Mouse (Mus musculus) cerebellum, adult 9-11 months (tissue): Measurements from ENCODE around the gene Afap1l2.

Experiments
- DNase-seq: peaks from one replicate; pipeline ENCODE4 v3.0.0; 2022

Gene Afap1l2

DNA sequence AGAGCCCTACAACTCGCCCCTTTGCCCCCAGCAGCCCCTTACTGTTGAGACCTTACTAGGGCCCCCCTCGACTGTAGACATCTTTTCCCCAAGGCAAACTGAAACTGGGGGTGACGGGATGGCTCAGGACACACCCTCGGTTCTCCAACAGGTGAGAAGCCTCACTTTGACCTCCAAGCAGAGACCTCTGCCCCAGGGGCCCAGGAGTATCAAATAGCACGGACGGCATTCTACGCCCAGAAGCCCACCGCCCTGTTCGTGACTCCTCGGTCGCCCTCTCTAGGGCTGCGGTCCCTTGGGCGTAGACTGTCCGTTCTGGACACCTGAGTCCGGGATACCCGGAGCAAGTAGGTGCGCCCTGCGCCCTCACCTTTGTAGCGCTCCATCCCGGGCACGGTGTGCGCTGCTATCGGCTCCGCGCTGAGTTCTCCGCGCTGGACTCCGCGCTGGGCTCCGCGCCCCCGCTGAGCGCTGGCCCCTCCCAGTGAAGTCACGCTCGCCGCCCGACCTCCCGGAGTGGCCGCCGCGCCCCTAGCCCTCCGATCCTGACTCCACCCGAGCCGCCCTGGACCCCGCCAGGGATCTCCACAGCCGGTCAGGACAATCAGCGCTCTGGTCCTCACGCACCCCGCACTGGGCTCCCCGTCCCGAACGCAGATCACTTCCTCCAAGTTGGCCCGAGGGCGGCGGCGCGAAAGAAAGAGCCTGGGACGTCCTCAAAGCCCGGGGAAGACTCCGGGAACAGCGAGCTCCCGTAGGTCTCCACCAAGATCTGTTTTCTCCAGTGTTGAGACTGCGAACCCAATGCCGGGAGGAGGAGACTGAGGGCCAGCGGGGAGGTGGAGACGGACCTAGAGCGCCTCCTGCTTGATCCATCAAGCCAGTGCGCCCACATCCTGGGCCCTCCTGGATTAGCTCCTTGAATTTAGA lies at the start of gene Afap1l2:
Gene Afap1l2 (minus strand): TSS at position 448 of the 930 bp plus-strand sequence.
- peak; percentile 88 for DNase-seq

DNA sequence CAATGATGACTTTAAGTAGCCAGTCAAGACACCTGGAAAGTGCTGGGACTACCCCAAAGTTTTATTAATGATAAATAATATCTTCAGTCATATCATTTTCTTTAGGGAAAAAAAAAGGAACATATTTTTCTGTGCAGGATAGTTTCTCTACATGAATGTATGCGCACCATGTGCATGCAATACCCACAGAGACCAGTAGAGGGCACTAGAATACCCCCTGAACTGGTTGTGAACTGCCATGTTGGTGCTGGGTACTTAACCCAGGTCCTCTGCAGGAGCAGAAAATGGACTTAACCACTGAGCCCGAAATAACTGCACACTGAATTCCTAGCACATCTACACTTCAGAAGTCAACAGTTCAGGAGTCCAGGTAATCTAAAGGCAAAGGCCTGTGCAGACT lies 49.5 kb upstream of the Afap1l2 start:
- no peak for DNase-seq

DNA sequence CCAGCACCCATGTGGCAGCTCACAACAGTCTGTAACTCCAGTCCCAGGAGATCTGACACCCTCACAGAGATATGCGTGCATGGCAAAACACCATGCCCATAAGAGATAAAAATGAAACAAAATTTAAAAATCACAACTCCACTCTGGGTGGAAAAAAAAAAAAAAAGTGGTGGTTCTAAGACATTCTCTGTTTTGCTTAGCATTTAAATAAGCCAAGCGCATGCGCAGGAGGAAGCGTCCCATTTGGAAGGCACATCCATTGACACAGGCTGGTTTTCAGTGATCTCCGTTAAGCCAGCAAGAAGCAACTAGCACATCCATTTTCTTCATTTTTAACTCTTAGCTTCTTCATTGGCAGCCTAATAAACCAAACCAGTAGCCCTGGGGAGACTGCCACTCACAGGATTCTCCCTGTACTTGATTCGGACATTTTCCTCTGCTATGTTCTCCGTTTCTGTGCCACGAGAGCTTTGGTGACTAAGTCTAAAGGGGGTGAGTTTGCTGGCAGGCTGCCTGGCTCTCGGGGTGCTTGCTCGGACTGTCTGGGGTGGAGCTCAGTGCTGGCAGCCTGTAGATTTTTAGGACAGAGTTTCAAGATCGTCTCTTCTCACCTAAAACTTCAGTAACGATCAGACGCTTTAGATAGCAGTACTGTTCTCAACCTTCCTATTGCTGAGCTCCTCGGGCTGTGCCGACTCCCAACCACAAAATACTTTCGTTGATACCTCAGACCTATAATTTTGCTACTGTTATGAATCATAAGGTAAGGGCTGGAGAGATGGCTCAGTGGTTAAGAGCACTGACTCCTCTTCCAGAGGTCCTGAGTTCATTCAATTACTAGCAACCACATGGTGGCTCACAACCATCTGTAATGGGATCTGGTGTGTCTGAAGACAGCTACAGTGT lies 47.4 kb upstream of the Afap1l2 start:
- DNase-seq: no peak

DNA sequence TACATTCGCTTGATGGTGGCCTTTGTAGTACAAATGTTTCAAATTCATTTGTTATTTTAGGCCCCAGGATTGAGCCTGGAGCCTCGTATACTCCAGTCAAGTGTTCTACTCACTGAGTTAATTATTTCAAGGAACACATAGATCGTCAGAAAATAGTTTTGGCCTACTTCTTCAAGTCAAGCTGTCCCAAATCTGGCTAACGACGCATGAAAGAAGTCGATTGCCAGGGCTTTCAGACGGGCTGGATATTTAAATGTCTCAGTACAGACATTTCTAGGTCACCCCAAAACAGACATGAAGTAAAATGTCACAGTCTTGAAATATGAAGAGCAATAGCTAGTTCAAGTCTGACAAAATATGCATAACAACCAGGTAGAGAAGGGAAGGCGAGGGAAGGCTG lies 44.9 kb upstream of the Afap1l2 start:
- no peak for DNase-seq

DNA sequence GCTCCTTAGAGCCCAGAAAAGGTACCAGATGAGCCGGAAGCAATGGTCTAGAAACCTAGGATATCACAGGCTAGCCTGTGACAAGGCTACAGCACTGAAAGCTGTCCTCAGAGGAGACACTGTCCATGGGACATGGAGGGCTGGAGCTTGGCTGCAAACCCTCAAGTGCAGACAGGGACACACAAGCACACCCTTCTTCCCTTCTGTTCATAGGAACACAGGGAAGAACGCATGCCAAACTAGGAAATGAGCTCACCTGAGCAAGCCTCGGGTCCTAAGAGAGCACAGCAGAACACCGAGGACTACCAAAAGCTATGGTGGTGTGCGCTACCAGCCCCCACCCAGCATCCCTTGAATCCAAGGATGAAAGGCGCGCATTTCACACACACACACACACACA lies 44.0 kb upstream of the Afap1l2 start:
- DNase-seq: no peak

DNA sequence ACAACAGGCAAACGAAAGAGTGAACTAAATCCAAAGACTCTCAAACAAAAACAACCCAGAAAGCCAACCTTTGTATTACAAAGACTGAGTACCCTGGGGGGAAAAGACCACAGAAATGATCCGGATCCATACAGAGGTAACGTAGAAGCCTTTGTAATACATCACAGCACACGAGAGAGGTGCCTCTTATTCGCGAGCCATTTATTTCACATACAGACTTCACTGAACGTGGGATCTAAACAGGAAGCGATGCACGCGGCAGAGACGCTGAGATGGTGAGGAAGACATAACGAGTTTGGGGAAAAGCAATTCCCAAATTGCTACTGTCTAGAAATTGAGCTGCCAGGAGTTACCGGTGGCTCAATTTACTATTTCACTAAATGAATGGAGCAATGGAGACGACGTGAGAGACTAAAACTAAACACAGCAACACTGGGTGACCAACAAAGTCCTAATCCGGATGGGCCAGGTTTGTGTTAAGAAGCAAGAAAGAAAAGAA lies 41.6 kb upstream of the Afap1l2 start:
- no peak for DNase-seq

DNA sequence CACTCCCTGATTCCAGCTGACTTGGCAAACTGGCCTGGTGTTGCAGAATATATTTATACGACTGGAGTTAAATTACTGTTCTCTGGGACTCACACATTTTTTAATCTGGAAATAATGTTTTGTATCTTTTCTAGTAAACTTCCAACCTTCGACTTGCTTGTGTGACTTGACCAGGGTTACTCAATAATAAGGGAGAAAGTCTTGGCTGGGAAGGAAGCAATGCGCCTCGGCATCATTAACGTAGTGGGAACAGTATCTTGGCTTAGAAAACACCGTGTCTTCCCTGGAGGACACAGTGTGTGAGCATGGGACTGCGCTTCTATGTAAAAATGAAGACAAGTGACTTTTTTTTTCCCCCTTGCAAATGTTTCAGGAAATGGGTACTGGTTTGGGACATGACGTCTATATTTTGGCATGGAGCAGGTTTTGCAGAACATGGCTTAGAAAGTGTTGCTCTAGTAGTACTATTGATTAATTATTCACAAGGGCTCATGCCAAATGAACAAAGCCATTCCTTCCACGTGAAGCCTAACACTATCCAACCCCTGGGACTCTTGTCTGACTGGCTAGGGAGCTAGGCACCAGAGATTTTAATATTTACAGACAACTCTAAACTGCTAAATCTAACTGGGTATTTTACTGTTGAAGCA lies 39.8 kb upstream of the Afap1l2 start:
- DNase-seq: no peak

DNA sequence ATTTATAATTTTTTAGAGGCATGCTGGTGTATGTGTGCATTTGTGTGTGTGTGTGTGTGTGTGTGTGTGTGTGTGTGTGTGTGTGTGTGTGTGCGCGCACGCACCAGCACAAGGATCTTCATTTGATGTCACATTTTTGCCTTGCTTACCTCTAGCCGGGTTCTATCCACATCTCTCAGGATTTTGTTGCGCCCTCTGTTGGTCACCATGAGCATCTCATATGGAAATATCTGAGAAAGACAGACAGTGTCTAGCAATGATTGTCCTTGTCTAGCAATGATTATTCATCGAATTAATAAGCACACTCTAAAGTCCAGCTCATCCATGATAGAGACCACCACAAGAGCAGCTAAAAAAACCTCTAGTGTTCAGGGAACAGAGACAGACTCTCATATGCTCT lies 31.2 kb upstream of the Afap1l2 start:
- DNase-seq: no peak

DNA sequence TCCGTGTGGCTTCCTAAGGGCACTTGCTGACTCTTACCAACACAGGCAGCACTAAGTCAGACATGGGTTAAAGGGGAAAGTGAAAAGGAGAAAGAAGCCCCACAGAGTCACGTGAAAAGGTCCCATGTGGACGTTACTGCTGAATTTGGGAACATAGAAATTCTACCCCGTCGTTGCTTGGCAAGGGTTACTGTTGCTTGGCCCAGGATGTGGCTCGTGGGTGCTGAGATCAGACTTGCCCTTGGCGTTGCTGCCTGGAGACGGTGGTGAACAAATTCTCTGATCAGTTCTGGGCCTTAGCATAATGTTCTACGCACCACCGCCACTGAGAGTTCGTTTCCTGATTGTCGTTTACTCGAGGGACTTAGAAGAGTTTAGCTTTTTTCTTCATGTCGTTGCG lies 28.8 kb upstream of the Afap1l2 start:
- no peak for DNase-seq

DNA sequence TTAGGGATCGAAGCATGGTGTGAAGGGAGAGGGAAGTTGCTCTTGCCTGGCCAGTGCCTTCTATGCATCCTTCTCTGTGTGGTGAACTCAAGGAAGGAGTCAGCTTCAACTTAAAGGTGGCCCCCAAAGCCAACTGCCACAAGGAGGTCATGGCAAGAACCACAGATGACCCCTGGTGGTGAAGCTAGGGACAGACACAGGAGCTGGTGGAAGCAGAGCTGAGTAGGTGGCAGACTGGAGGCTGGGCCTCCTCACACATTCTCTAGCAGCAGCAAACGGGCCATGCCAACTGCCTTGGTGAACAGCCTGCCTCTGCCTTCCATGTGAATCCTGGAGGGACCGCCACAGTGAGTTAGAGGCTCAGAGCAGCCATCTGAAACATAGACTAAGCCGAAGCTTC lies 23.6 kb upstream of the Afap1l2 start:
- peak; percentile 69 for DNase-seq

DNA sequence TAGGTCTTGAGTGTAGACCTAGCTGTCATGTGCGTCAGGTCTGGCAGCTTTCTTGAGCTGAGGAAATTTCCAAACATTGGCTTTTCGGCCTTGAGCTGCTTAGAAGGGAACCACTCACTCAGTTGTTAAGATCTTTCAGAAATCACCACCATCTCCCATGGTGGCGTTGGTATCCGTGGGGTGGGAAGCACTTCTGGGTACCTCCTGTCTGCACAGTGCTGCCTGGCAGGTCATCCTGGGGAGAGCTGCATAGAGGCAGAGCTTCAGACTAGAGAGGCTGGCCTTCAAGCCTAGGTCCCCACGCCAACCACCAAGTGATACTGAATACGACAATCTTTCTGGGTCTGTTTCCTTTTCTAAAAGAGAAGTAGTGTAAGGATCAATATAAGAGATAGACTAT lies 21.4 kb upstream of the Afap1l2 start:
- DNase-seq: no peak

DNA sequence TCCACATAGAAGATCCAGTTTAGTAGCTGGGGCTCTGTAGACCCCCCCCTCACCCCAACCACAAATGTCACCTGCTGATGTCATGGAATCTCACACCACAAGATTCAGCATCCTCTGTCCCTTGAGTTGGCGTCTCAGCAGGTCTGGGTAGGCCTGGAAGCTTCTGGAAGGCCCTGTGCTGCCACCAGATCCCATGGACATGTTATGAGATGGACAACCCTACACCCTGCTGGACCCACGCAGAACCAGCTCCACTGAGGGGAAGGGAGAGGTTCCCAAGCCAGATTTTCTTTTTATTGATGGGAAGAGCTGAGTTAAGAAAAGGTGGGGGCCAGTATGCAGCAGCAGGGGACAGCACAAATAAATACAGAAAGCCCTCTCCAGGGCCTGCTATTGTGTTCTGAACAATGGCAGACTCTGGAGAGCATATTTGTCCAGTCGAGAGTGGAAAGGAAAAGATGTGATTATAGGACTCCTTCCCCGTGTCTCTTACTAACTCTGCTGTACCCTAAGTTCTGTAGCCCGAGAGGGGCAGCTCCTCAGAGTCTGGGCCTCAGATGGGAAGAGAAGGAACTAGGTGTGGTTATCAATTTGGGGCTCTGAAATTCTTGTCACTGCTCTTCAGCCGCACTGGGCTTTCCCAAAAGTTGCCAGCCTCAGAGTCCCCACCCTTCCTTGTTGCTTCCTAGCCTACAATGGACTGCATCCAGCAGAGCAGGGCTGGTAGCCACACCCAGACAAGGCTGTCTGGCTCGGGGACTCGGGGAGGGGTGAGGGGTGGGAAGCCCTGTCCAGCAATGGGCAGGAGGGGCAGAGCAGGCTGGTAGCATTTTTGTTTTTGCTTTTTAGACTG lies 20.5 kb upstream of the Afap1l2 start:
- no peak for DNase-seq

DNA sequence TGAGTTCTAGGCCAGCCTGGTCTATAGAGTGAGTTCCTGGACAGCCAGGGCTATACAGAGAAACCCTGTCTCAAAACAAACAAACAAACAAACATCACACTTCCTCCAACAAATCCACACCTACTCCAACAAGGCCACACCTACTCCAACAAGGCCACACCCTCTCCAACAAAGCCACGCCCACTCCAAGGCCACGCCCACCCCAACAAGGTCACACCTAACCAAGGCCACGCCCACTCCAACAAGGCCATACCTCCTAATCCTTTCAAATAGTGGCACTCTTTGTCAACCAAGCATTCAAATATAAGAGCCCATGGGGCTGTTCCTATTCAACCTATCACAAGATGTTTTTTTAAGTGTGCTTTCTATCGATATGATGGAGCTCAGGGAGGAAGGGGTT lies 18.5 kb upstream of the Afap1l2 start:
- no peak for DNase-seq

DNA sequence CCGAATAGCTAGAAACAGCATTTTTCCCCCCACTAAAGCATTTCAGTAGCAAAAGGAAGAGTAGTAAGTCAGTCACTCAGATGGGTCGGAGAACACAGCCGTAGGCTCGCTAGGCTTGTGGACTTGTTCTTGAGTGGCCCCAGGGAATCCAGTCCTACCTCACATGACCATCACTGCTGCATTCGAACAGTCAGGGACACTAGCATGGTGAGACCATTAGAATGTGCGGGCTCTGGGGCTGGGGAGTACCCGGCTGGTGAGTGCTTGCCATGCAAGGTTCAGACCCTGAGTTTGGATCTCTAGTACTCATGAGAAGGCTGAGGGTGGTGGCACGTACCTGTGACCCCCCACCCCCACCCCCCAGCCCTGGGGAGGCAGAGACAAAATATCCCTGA lies 9.8 kb upstream of the Afap1l2 start:
- no peak for DNase-seq

DNA sequence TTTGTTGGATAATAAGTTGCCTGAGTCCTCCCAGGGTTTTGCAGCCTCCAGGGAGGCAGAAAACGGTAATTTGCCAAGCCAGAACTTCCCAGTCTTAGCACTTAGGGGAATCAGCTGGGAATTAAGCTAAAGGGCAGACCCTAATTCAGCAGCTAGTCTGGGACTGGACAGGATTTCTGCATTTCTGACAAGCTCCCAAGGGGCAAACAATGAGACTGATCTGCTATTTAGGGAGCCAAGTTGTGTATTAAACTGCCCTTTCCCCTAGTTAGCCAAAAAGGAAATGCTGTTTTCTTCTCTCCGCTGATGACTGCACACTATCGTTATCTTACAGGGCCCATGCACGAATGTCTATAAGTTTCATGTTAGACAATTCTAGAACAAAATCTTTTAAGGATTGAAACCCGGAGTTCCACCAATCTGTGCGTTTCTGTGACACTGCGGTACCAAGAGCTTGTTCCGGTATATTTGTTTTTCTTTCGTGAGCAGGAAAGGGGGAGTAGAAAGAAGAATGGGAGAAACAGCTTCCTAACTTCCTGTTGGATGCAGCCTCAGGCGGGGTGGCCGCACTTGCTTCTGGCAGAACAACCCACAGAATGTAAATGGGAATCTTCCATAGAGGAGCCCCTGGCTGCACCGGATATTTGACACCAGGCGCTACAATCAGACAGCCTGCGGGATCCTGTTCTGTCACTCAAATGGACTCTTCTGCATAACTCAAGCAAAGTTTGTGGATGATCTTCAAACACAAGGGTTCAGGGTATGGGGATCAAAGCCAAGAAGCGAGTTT lies 9.2 kb upstream of the Afap1l2 start:
- DNase-seq: no peak

DNA sequence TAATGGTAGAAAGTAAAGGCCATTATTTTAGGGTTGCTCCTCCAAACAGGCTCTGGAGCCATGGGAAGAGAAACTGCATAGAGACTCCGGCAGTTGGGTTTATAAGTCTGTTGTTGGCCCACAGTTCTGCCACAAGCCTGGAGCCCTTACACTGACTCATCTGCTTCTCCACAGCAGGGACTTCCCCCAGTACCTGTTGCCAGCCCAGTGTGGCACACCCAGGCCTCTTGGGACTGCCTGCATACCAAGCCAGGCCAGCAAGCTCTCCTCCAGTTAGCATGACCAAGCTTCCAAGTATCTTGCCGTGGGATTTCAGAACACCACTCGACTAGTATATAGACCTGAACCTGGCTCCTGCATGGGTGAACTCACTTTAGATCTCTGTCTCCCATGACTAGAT lies 6.8 kb upstream of the Afap1l2 start:
- no peak for DNase-seq

DNA sequence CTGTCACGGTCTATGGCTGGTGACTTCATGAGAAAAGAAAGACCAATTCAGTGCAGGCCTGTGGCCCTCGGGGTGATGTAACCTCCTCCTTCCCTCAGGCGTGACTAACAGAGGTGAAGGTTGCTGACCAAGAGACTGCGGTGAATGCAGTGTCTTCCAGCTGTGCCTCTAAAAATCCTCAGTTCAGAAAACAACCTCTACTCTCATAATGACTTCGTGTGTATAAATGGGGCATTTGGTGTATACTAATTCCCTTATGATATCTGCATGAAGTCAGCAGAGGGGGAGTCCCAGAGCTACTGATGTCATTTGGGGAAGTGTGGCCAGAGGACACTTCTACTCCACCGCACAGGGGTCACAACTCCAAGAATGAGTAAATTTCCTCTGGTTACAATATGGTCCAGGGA lies 5.2 kb upstream of the Afap1l2 start:
- no peak for DNase-seq

DNA sequence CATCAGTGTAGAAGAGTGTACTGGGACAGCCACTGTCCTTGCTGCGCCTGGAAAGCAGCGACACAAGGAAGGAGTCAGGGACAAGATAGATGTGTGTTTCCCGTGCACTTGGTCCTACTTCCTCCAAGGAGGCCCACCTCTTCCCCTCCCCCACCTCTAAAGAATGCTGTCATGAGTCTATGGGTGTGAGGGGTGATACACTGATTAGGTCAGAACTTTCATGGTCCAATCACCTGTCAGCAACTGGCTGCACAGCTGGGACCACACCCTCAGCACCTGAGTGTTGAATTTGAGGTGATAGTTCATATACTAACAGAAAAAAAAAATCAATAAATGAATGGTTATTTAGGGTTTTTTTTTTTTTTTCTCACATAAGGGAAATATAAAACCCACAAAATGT lies 4.0 kb upstream of the Afap1l2 start:
- DNase-seq: no peak

DNA sequence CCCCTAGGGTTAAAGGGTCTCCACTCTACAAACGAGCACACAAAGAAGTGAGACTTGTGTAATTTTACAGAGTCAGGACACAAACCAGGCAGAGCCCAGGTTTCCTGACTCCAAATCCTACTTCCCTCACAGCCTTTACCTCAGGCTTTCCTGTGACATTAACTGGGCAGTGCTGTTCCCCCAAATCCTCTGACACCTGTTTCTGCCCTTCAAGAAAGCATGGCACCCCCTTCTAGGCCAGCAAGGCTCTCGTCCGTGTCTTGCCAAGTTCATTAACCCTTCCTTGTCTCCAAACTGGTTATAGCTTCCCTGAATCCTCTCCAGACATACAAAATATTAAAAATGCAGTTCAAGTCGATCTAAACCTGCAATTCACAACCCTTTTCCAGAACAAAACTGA lies 2.0 kb upstream of the Afap1l2 start:
- no peak for DNase-seq

DNA sequence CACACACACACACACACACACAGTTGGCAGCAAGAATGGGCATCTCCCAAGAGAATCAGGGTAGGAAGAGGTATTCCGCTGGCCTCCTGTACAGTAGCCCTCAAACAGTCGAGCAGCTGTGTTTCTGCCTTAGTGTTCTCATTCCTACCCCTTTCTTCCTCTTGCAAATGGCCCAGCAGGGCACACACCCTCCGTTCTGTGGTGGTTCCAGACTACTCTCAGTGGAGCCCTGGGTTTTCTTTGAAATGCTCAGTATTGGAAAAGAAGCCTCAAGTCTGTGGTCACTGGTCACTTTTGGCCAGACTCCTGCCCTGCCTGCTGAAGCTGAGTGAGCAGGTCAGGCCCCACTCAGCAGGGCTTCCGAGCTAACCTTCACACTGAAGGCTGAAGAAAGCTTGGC lies 1.6 kb upstream of the Afap1l2 start:
- DNase-seq: peak; percentile 32

DNA sequence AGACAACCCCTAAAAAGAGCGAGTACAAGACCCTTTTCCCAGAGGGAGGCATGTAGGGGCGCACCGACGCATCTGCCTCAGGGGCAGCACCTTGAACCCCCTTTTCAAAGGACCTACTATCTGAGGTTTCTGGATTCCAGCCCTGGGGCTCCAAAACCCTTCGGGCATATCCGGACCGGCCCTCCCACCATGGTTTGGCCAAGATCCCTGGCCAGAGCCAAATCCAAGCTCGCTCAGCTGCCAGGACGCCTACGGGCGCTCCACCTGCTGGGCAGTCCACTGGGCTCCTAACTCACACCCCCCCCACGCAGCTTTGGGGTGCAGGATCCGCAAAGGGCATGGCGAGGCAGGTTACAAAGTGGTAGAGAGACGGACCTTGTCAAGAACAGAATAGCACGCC lies 737 bp downstream of the Afap1l2 start:
- peak; percentile 93 for DNase-seq
